Mouse (Mus musculus) CH12.LX (cell line): ENCODE data around the gene Slc5a1.

Experiments
- CHD1 ChIP-seq: IDR thresholded peaks from 2 replicates; pipeline ENCODE4 v1.6.1; 2012; ENCODE audit warnings: low read depth, low read length, improper control_type of control experiment, inconsistent platforms
- CTCF ChIP-seq, 2 experiments: IDR thresholded peaks in 1 of 2; conservative IDR thresholded peaks in 1 of 2; 2 replicates each; pipeline ENCODE4 v1.5.1; 2011 to 2012; ENCODE audit warnings: low read depth in 2 of 2, low read length in 2 of 2, improper control_type of control experiment in 1 of 2, inconsistent platforms in 1 of 2, mild to moderate bottlenecking in 1 of 2, moderate library complexity in 1 of 2
- ELF1 ChIP-seq: IDR thresholded peaks from 2 replicates; pipeline ENCODE4 v1.6.1; 2014; ENCODE audit warnings: low read depth, mild to moderate bottlenecking, inconsistent platforms, low read length, improper control_type of control experiment
- KAT2A ChIP-seq: IDR thresholded peaks from 2 replicates; pipeline ENCODE4 v1.6.1; 2012; ENCODE audit warnings: low read length, improper control_type of control experiment, inconsistent platforms; ENCODE audit not compliant: insufficient replicate concordance
- POLR2A ChIP-seq: IDR thresholded peaks from 2 replicates; pipeline ENCODE4 v1.6.1; 2011; ENCODE audit warnings: low read depth, mild to moderate bottlenecking, improper control_type of control experiment, low read length

DNA sequence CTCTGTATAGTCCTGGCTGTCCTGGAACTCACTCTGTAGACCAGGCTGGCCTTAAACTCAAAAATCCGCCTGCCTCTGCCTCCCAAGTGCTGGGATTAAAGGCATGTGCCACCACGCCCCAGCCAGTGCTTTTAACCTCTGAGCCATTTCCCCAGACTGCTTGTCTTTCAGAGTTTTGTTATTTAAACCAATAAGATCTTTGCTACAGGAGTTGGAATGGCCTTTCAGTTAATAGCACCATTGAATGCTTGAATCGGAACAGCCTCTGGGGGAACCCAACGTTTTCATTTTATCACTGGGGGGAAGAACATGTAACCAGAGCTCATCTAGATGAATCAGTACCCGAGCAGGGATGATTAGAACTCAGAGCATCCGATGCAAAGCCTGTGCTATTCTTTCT, 3.0 kb downstream of the Slc5a1 start:
- TF ChIP-seq KAT2A = no peak
- no peak for TF ChIP-seq POLR2A
- TF ChIP-seq CHD1 = no peak
- TF ChIP-seq CTCF (conservative IDR thresholded peaks at IDR 0.05 in 1 of 2, IDR thresholded peaks at IDR 0.05 in 1 of 2; ENCODE audit: low read depth in 2 of 2, low read length in 2 of 2) = no peak
- no peak for TF ChIP-seq ELF1
